ENCODE assay signal across 8 mouse cellular contexts in genomic region chr1:134096264-134096934, GRCm38 (mm10). TPM values are rescaled to one million over a fixed set of nuclear protein-coding genes. Genes with fewer than 3 reads are reported as not detected.
DNase-seq lines count a peak whose midpoint lies in the region; ATAC-seq and TF ChIP-seq lines count a peak whose summit lies in the region.
"Had no signal": no experiment of that assay in that cellular context is flagged by ENCODE, and none has a peak within 500 bp of the region (broad histone marks: within the 10 kb centered on the region; RNA-seq: fewer than 3 reads in every experiment).

No protein-coding gene starts in this region.

- H3K27me3 ChIP-seq in embryonic facial prominence, embryonic 13.5 days, result no peaks in the 10 kb centered on the region
- H3K27me3 ChIP-seq in heart, postnatal 0 days (ENCODE audit: control insufficient read depth, insufficient read depth, low read length), result no peaks in the 10 kb centered on the region
- no peaks in the 10 kb centered on the region for H3K27me3 ChIP-seq in liver, embryonic 16.5 days (ENCODE audit: control insufficient read depth, insufficient read depth, low read depth, low read length)
- no peaks in the 10 kb centered on the region for H3K27me3 ChIP-seq in neural tube, embryonic 14.5 days (ENCODE audit: control insufficient read depth, insufficient read depth, low read length)

- H3K9ac ChIP-seq in embryonic facial prominence, embryonic 13.5 days, result peak overlapping the region; percentile 41; the same call in 1 of the 2 replicates
- H3K9ac ChIP-seq in heart, postnatal 0 days (replicated peaks; ENCODE audit: low read depth, low read length), result peak overlapping the region; percentile 41
- H3K9ac ChIP-seq in liver, embryonic 16.5 days (ENCODE audit: low read depth, low read length), result peak overlapping the region; percentile 35
- no peak overlapping the region for H3K9ac ChIP-seq in neural tube, embryonic 14.5 days (replicated peaks; ENCODE audit: low read depth, low read length)

- H3K4me3 ChIP-seq in embryonic facial prominence, embryonic 13.5 days, result no peak overlapping the region
- H3K4me3 ChIP-seq in heart, postnatal 0 days (ENCODE audit: low read depth, low read length), result no peak overlapping the region
- H3K4me3 ChIP-seq in liver, embryonic 16.5 days (ENCODE audit: low read depth, low read length), result no peak overlapping the region
- no peak overlapping the region for H3K4me3 ChIP-seq in neural tube, embryonic 14.5 days (ENCODE audit: low read depth, low read length)

- H3K9me3 ChIP-seq in embryonic facial prominence, embryonic 13.5 days, result no peaks in the 10 kb centered on the region
- no peaks in the 10 kb centered on the region for H3K9me3 ChIP-seq in heart, postnatal 0 days (replicated peaks; ENCODE audit: control insufficient read depth, low read length)
- H3K9me3 ChIP-seq in liver, embryonic 16.5 days (replicated peaks; ENCODE audit: control insufficient read depth, low read length), result no peaks in the 10 kb centered on the region
- H3K9me3 ChIP-seq in neural tube, embryonic 14.5 days (ENCODE audit: control insufficient read depth, low read length), result no peaks in the 10 kb centered on the region

- TF ChIP-seq CTCF in heart, postnatal 0 days (IDR thresholded peaks at IDR 0.05; ENCODE audit: low read depth), result no peak

- H3K4me2 ChIP-seq in embryonic facial prominence, embryonic 13.5 days, result peak overlapping the region; percentile 30; the same call in 1 of the 2 replicates
- H3K4me2 ChIP-seq in heart, postnatal 0 days (ENCODE audit: low read depth, low read length), result 0 out of 2 replicates have a peak overlapping the region, but pooled peaks have one; percentile 22
- peak overlapping the region; percentile 27; the same call in 1 of the 2 replicates for H3K4me2 ChIP-seq in liver, embryonic 16.5 days (ENCODE audit: low read depth, low read length)
- no peak overlapping the region for H3K4me2 ChIP-seq in neural tube, embryonic 14.5 days (ENCODE audit: low read depth, low read length)

- H3K27ac ChIP-seq in embryonic facial prominence, embryonic 13.5 days, result peak overlapping the region; percentile 81
- H3K27ac ChIP-seq in heart, postnatal 0 days (ENCODE audit: low read depth), result peak overlapping the region; percentile 99
- H3K27ac ChIP-seq in liver, embryonic 16.5 days (ENCODE audit: low read length), result peak overlapping the region; percentile 98
- peak overlapping the region; percentile 72 for H3K27ac ChIP-seq in neural tube, embryonic 14.5 days (ENCODE audit: low read depth, low read length)

- no peak for TF ChIP-seq EP300 in heart, postnatal 0 days (IDR thresholded peaks at IDR 0.05; ENCODE audit: low read depth)

- DNase-seq in left cerebral cortex, postnatal 4 days, result peak; percentile 59
- DNase-seq in left cerebral cortex, adult 18-20 months (ENCODE audit: low spot score in 2 of 2), result no peak
- DNase-seq in heart, postnatal 0 days (ENCODE audit: low spot score), result peak; percentile 76
- DNase-seq in embryo, embryonic 10 days (ENCODE audit: low spot score), result no peak

- intact Hi-C loops in left cerebral cortex, postnatal 4 days (cut with DNase I), result no loop called here

- 0 out of 2 replicates have a peak, but pooled peaks have one; percentile 20 for ATAC-seq in embryonic facial prominence, embryonic 13.5 days (ENCODE audit: insufficient number of reproducible peaks, insufficient read depth, low FRiP score, low TSS enrichment, low read depth)
- no peak for ATAC-seq in heart, postnatal 0 days (ENCODE audit: insufficient read depth, low read depth)
- no peak; the same call in 1 of the 2 replicates for ATAC-seq in liver, embryonic 16.5 days (ENCODE audit: low read depth)
- peak; percentile 73 for ATAC-seq in neural tube, embryonic 14.5 days (ENCODE audit: low read depth)

- peaks cover 68% of the 10 kb centered on the region for H3K4me1 ChIP-seq in embryonic facial prominence, embryonic 13.5 days
- peaks cover 73% of the 10 kb centered on the region for H3K4me1 ChIP-seq in heart, postnatal 0 days (ENCODE audit: control insufficient read depth, insufficient read depth)
- peaks cover 86% of the 10 kb centered on the region for H3K4me1 ChIP-seq in liver, embryonic 16.5 days (ENCODE audit: control insufficient read depth, low read depth, low read length)
- H3K4me1 ChIP-seq in neural tube, embryonic 14.5 days (ENCODE audit: control insufficient read depth, insufficient read depth, low read length), result peaks cover 38% of the 10 kb centered on the region

- WGBS in embryonic facial prominence, embryonic 13.5 days, result 56% methylated on average over 14 of the region's 14 CpGs
- 10% methylated on average over 14 of the region's 14 CpGs for WGBS in heart, postnatal 0 days
- 53% methylated on average over 14 of the region's 14 CpGs for WGBS in liver, embryonic 16.5 days (ENCODE audit: insufficient replicate concordance)
- WGBS in neural tube, embryonic 14.5 days, result 16% methylated on average over 14 of the region's 14 CpGs

- H3K36me3 ChIP-seq in embryonic facial prominence, embryonic 13.5 days, result no peaks in the 10 kb centered on the region
- H3K36me3 ChIP-seq in heart, postnatal 0 days (replicated peaks; ENCODE audit: control insufficient read depth, insufficient read depth, low read length), result no peaks in the 10 kb centered on the region
- H3K36me3 ChIP-seq in liver, embryonic 16.5 days (ENCODE audit: control insufficient read depth, insufficient read depth), result no peaks in the 10 kb centered on the region
- H3K36me3 ChIP-seq in neural tube, embryonic 14.5 days (ENCODE audit: control insufficient read depth, insufficient read depth, low read length), result no peaks in the 10 kb centered on the region

RNA-seq across cellular contexts. Expression of gene Chit1, which starts 14.6 kb away (rescaled TPM):
- under 1 TPM; 0.48 to 0.54 TPM for total RNA-seq in left cerebral cortex, postnatal 4 days (2021)
- not detected for total RNA-seq in left cerebral cortex, adult 18-20 months (2021)
- polyA plus RNA-seq in embryonic facial prominence, embryonic 13.5 days (2015; fragmentation: Nextera tagmentation; extraction: Ambion mirVana), result not detected in 2 replicates
- 0.76 and 1.5 TPM in 2 replicates for total RNA-seq in heart, postnatal 0 days (2014; rRNA removed; ENCODE audit: low replicate concordance)
- polyA plus RNA-seq in heart, postnatal 0 days (2015; fragmentation: Nextera tagmentation; extraction: Ambion mirVana), result 0.19 and 0.30 TPM in 2 replicates
- polyA plus RNA-seq in liver, embryonic 16.5 days (2015; fragmentation: Nextera tagmentation; extraction: Ambion mirVana), result 0.19 and 0.20 TPM in 2 replicates
- 0.52 and 1.4 TPM in 2 replicates for polyA plus RNA-seq in neural tube, embryonic 14.5 days (2014; fragmentation: Nextera tagmentation; extraction: Ambion mirVana)
- polyA plus RNA-seq: limb, embryonic 11.5 days had no signal

RNA-seq across cellular contexts. Expression of gene Btg2, which starts 17.5 kb away (rescaled TPM):
- 1 to 10 TPM; 7.9 to 8.1 TPM for total RNA-seq in left cerebral cortex, postnatal 4 days (2021)
- 10 to 100 TPM; 18.7 to 22.2 TPM for total RNA-seq in left cerebral cortex, adult 18-20 months (2021)
- 21.2 and 24.2 TPM in 2 replicates for polyA plus RNA-seq in embryonic facial prominence, embryonic 13.5 days (2015; fragmentation: Nextera tagmentation; extraction: Ambion mirVana)
- total RNA-seq in heart, postnatal 0 days (2014; rRNA removed; ENCODE audit: low replicate concordance), result 46.8 and 52.9 TPM in 2 replicates
- polyA plus RNA-seq in heart, postnatal 0 days (2015; fragmentation: Nextera tagmentation; extraction: Ambion mirVana), result 27.4 and 33.7 TPM in 2 replicates
- 107 and 109 TPM in 2 replicates for polyA plus RNA-seq in liver, embryonic 16.5 days (2015; fragmentation: Nextera tagmentation; extraction: Ambion mirVana)
- polyA plus RNA-seq in neural tube, embryonic 14.5 days (2014; fragmentation: Nextera tagmentation; extraction: Ambion mirVana), result 22.4 and 26.9 TPM in 2 replicates

RNA-seq across cellular contexts. Expression of gene Fmod, which starts 59.3 kb away (rescaled TPM):
- total RNA-seq in left cerebral cortex, postnatal 4 days (2021), result 10 to 100 TPM; 19.0 to 20.0 TPM
- 10 to 100 TPM; 27.5 to 28.4 TPM for total RNA-seq in left cerebral cortex, adult 18-20 months (2021)
- 9.6 and 10.1 TPM in 2 replicates for polyA plus RNA-seq in embryonic facial prominence, embryonic 13.5 days (2015; fragmentation: Nextera tagmentation; extraction: Ambion mirVana)
- total RNA-seq in heart, postnatal 0 days (2014; rRNA removed; ENCODE audit: low replicate concordance), result 11.2 and 12.5 TPM in 2 replicates
- 7.7 and 8.9 TPM in 2 replicates for polyA plus RNA-seq in heart, postnatal 0 days (2015; fragmentation: Nextera tagmentation; extraction: Ambion mirVana)
- polyA plus RNA-seq in liver, embryonic 16.5 days (2015; fragmentation: Nextera tagmentation; extraction: Ambion mirVana), result 2.2 and 3.3 TPM in 2 replicates
- 0.23 and 13.8 TPM in 2 replicates for polyA plus RNA-seq in neural tube, embryonic 14.5 days (2014; fragmentation: Nextera tagmentation; extraction: Ambion mirVana)

Comparison
In these comparisons a context has a peak if more than half of its experiments do, and no peak if none do; other contexts are left out.
1. DNase-seq: peak in left cerebral cortex, postnatal 4 days (single experiment) and heart, postnatal 0 days (single experiment); none in left cerebral cortex, adult 18-20 months (0 of 2) and embryo, embryonic 10 days (single experiment).
2. ATAC-seq: peak in embryonic facial prominence, embryonic 13.5 days (single experiment) and neural tube, embryonic 14.5 days (single experiment); none in heart, postnatal 0 days (single experiment) and liver, embryonic 16.5 days (single experiment).
3. Peak in every context shown above with its lines, with median percentiles within 50 percentile points of each other: H3K27ac ChIP-seq.